Mouse (Mus musculus): Measurements from ENCODE around the gene Pik3r4. TPM values are rescaled to one million over a fixed set of nuclear protein-coding genes. Genes with fewer than 3 reads are reported as not detected.

Pik3r4 gene
- polyA plus RNA-seq, 1 experiment from 2014 or later: 26.8 TPM

Other genes starting within 250 kb of the Pik3r4 start
- gene Aste1, start 247.6 kb upstream of the Pik3r4 start, polyA plus RNA-seq (2014; fragmentation: Nextera tagmentation; extraction: Ambion mirVana): 10.3 and 17.8 TPM in 2 replicates
- 0.20 and 0.49 TPM in 2 replicates for gene Nek11, start 247.5 kb upstream of the Pik3r4 start, polyA plus RNA-seq (2014; fragmentation: Nextera tagmentation; extraction: Ambion mirVana)
- gene Atp2c1, start 115.7 kb upstream of the Pik3r4 start, polyA plus RNA-seq (2014; fragmentation: Nextera tagmentation; extraction: Ambion mirVana): 33.7 and 62.9 TPM in 2 replicates
- 0.64 and 0.83 TPM in 2 replicates for gene Col6a6, start 185.2 kb downstream of the Pik3r4 start, polyA plus RNA-seq (2014; fragmentation: Nextera tagmentation; extraction: Ambion mirVana)